In the genomic region with DNA sequence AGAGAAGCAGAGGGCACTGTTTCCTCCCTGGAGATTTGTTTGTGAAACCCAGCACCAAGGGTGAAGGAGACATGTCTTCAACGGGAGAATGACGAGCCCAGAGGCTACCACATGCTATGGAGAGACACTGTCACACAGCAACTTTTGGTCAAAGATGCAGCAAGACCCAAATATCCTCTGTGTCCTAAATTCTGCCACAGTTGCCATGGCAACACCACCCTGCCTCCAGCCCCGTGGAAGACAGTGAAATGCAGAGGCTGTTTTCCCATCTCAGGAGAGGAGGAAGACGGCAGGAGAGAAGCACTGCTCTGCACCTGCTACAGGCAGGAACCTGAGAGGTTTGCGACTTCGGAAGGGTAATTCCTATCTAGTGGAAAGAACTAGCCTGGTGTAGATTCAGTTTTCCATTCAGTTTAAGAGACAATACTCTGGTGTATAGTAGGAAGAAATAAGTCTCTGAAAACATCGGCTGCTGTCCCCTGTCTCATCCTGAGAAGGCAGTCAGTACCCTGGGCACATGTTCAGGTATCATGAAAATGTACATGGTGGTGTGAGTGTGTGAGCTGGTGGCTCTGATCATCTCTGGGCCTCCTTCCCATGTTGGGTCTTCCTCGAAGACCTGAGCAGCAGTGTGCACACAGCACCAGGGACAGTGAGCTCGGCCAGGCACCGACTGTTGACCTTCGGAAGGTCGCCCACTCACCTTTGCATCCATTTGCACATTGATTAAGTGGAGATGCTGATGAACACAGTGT, we compare ENCODE assay signal across 9 mouse cellular contexts.
DNase-seq lines count a peak whose midpoint lies in the region; ATAC-seq and TF ChIP-seq lines count a peak whose summit lies in the region.
"Had no signal": no experiment of that assay in that cellular context is flagged by ENCODE, and none has a peak within 500 bp of the region (broad histone marks: within the 10 kb centered on the region; RNA-seq: fewer than 3 reads in every experiment).

No protein-coding gene starts in this region.

- no peak for TF ChIP-seq CTCF in layer of hippocampus, adult 2 months (conservative IDR thresholded peaks at IDR 0.05)
- TF ChIP-seq CTCF in thymus, adult 2 months (IDR thresholded peaks at IDR 0.05; ENCODE audit: borderline replicate concordance, control insufficient read depth, extremely low read depth, insufficient read depth, low read length, poor library complexity) = no peak

- 65% methylated on average over 12 of the region's 12 CpGs for WGBS in forebrain, embryonic 10.5 days
- 41% methylated on average over 12 of the region's 12 CpGs for WGBS in midbrain, embryonic 16.5 days
- WGBS in thymus, adult 2 months = 73% methylated on average over 12 of the region's 12 CpGs

- no peaks in the 10 kb centered on the region; a peak in 1 of 4 replicates for H3K4me1 ChIP-seq in ES-E14 (ENCODE audit: control insufficient read depth in 2 of 2, insufficient read depth in 2 of 2, low read length in 2 of 2, poor library complexity in 1 of 2)
- peaks cover 44% of the 10 kb centered on the region for H3K4me1 ChIP-seq in forebrain, embryonic 10.5 days
- peaks cover 16% of the 10 kb centered on the region for H3K4me1 ChIP-seq in midbrain, embryonic 16.5 days (ENCODE audit: control insufficient read depth, insufficient read depth, low read length)
- no peaks in the 10 kb centered on the region for H3K4me1 ChIP-seq in thymus, adult 2 months (replicated peaks; ENCODE audit: control insufficient read depth, insufficient read depth, low read length)

- no peak for TF ChIP-seq POLR2A in thymus, adult 2 months (IDR thresholded peaks at IDR 0.05; ENCODE audit: control insufficient read depth, extremely low read depth, insufficient read depth, low read length, poor library complexity)

- no peaks in the 10 kb centered on the region for H3K9me3 ChIP-seq in ES-E14 (ENCODE audit: control insufficient read depth, insufficient read depth, low read depth, low read length)
- H3K9me3 ChIP-seq in forebrain, embryonic 10.5 days = no peaks in the 10 kb centered on the region
- H3K9me3 ChIP-seq in midbrain, embryonic 16.5 days (replicated peaks; ENCODE audit: control insufficient read depth, low read length, poor library complexity, severe bottlenecking) = no peaks in the 10 kb centered on the region

- H3K9ac ChIP-seq in ES-E14 (ENCODE audit: insufficient read depth, low read depth, low read length, poor library complexity, severe bottlenecking) = no peak overlapping the region
- no peak overlapping the region for H3K9ac ChIP-seq in midbrain, embryonic 16.5 days (ENCODE audit: low read depth, low read length)

- no peaks in the 10 kb centered on the region for H3K36me3 ChIP-seq in ES-E14 (ENCODE audit: control insufficient read depth, insufficient read depth, low read length, poor library complexity, severe bottlenecking)
- no peaks in the 10 kb centered on the region for H3K36me3 ChIP-seq in forebrain, embryonic 10.5 days (replicated peaks)
- H3K36me3 ChIP-seq in midbrain, embryonic 16.5 days (ENCODE audit: control insufficient read depth, insufficient read depth, low read length) = no peaks in the 10 kb centered on the region
- H3K36me3 ChIP-seq in thymus, adult 2 months (ENCODE audit: control insufficient read depth, insufficient read depth, low read length) = no peaks in the 10 kb centered on the region

- no peak overlapping the region for H3K4me3 ChIP-seq in ES-E14 (ENCODE audit: insufficient read depth in 1 of 2, low read depth in 1 of 2, low read length in 2 of 2, poor library complexity in 1 of 2, severe bottlenecking in 1 of 2)
- H3K4me3 ChIP-seq in forebrain, embryonic 10.5 days = no peak overlapping the region
- peak overlapping the region; percentile 9; the same call in 1 of the 2 replicates for H3K4me3 ChIP-seq in layer of hippocampus, adult 2 months
- no peak overlapping the region for H3K4me3 ChIP-seq in midbrain, embryonic 16.5 days (ENCODE audit: low read depth, low read length)
- no peak overlapping the region for H3K4me3 ChIP-seq in thymus, adult 2 months (ENCODE audit: control insufficient read depth, insufficient read depth, low read length)

- ATAC-seq in midbrain, embryonic 16.5 days = peak; percentile 85
- no peak for ATAC-seq in CD4-positive, CD25-positive, alpha-beta regulatory T cell, adult 4 months

- H3K27me3 ChIP-seq in forebrain, embryonic 10.5 days (ENCODE audit: poor library complexity, severe bottlenecking) = no peaks in the 10 kb centered on the region
- H3K27me3 ChIP-seq in midbrain, embryonic 16.5 days (ENCODE audit: control insufficient read depth, insufficient read depth, low read depth, low read length) = no peaks in the 10 kb centered on the region
- no peaks in the 10 kb centered on the region for H3K27me3 ChIP-seq in thymus, adult 2 months (ENCODE audit: control insufficient read depth, insufficient read depth, low read length)

- peak overlapping the region; percentile 35 for H3K4me2 ChIP-seq in midbrain, embryonic 16.5 days (ENCODE audit: low read length)

- H3K27ac ChIP-seq in ES-E14 (ENCODE audit: insufficient read depth, low read depth, low read length, poor library complexity, severe bottlenecking) = no peak overlapping the region
- H3K27ac ChIP-seq in forebrain, embryonic 10.5 days = peak overlapping the region; percentile 31; the same call in 1 of the 2 replicates
- peak overlapping the region; percentile 68 for H3K27ac ChIP-seq in layer of hippocampus, adult 2 months
- H3K27ac ChIP-seq in midbrain, embryonic 16.5 days (ENCODE audit: low read length) = peak overlapping the region; percentile 84
- no peak overlapping the region for H3K27ac ChIP-seq in thymus, adult 2 months (ENCODE audit: control insufficient read depth, insufficient read depth, low read length)

- DNase-seq in ES-E14 (ENCODE audit: low read depth, low spot score) (peak; percentile 6), liver (no peak)
- DNase-seq in forebrain, embryonic 10.5 days (ENCODE audit: extremely low spot score, low spot score) = peak; percentile 36
- peak; percentile 42 to 63 for DNase-seq in layer of hippocampus, adult 2 months (ENCODE audit: low spot score in 2 of 2)
- DNase-seq in thymus, adult 2 months = no peak
- DNase-seq in adrenal gland, postnatal 10 days = no peak
- DNase-seq: heart, postnatal 10 days had no signal

- in situ Hi-C loops in ES-E14 (cut with MboI; ENCODE audit: low sequenced_read_pairs in 2 of 2, unreplicated experiment in 2 of 2) = no loop called here

TF ChIP-seq in ES-E14, 5 proteins besides CTCF, POLR2A, EP300 and RAD21:
- TF ChIP-seq ZNF384 (IDR thresholded peaks at IDR 0.05; ENCODE audit: low read depth, low read length) (no peak), MAFK (IDR thresholded peaks at IDR 0.05; ENCODE audit: insufficient read depth, low read depth, low read length) (no peak), HCFC1 (IDR thresholded peaks at IDR 0.05; ENCODE audit: borderline replicate concordance, insufficient read depth, low read length) (no peak), CHD2 (IDR thresholded peaks at IDR 0.05; ENCODE audit: low read depth, low read length) (no peak), ZC3H11A (IDR thresholded peaks at IDR 0.05; ENCODE audit: borderline replicate concordance, low read depth, low read length) (no peak)

Comparison
In these comparisons a context has a peak if more than half of its experiments do, and no peak if none do; other contexts are left out.
1. DNase-seq: peak in ES-E14 (single experiment), forebrain, embryonic 10.5 days (single experiment) and layer of hippocampus, adult 2 months (2 of 2); none in liver (single experiment), thymus, adult 2 months (single experiment) and adrenal gland, postnatal 10 days (single experiment).
2. H3K27ac ChIP-seq: peak in forebrain, embryonic 10.5 days (single experiment), layer of hippocampus, adult 2 months (single experiment) and midbrain, embryonic 16.5 days (single experiment); none in ES-E14 (single experiment) and thymus, adult 2 months (single experiment).